Mouse (Mus musculus): ENCODE data around the gene Foxj3.
"Not testable (repeated sequence)": the region's sequence is repeated elsewhere in the genome, so short reads cannot be mapped to it uniquely, and the experiment has no call there.

The Foxj3 gene

GRCm38 (mm10) chr4:119572682-119573081 lies 35.9 kb downstream of the Foxj3 start:
- DNase-seq (ENCODE audit: low spot score in 2 of 2) = no peak

GRCm38 (mm10) chr4:119574504-119574903 lies 37.7 kb downstream of the Foxj3 start:
- no peak for DNase-seq (ENCODE audit: low spot score in 2 of 2)

- no peak for DNase-seq (ENCODE audit: low spot score in 2 of 2)
These were observed 38.7 kb downstream of the Foxj3 start for GRCm38 (mm10) chr4:119575459-119575858.

GRCm38 (mm10) chr4:119588037-119588436 lies 51.2 kb downstream of the Foxj3 start:
- no peak for DNase-seq (ENCODE audit: low spot score in 2 of 2)

- no peak for DNase-seq (ENCODE audit: low spot score in 2 of 2)
These were observed 52.6 kb downstream of the Foxj3 start for GRCm38 (mm10) chr4:119589423-119589822.

GRCm38 (mm10) chr4:119590027-119590426 lies 53.2 kb downstream of the Foxj3 start:
- DNase-seq (ENCODE audit: low spot score in 2 of 2) = no peak

GRCm38 (mm10) chr4:119592479-119592878 lies 55.7 kb downstream of the Foxj3 start:
- no peak for DNase-seq (ENCODE audit: low spot score in 2 of 2)

- DNase-seq (ENCODE audit: low spot score in 2 of 2) = no peak
These were observed 57.5 kb downstream of the Foxj3 start for GRCm38 (mm10) chr4:119594331-119594730.

- DNase-seq (ENCODE audit: low spot score in 2 of 2) = no peak
These were observed 62.8 kb downstream of the Foxj3 start for GRCm38 (mm10) chr4:119599605-119600004.

GRCm38 (mm10) chr4:119609488-119609887 lies 72.7 kb downstream of the Foxj3 start:
- no peak for DNase-seq (ENCODE audit: low spot score in 2 of 2)

GRCm38 (mm10) chr4:119614078-119614477 lies 77.3 kb downstream of the Foxj3 start:
- no peak for DNase-seq (ENCODE audit: low spot score in 2 of 2)

- DNase-seq (ENCODE audit: low spot score in 2 of 2) = no peak
These were observed 77.9 kb downstream of the Foxj3 start for GRCm38 (mm10) chr4:119614724-119615123.

GRCm38 (mm10) chr4:119626081-119626645 lies 89.4 kb downstream of the Foxj3 start:
- DNase-seq (ENCODE audit: low spot score in 2 of 2) = no peak

GRCm38 (mm10) chr4:119626876-119627275 lies 90.1 kb downstream of the Foxj3 start:
- no peak for DNase-seq (ENCODE audit: low spot score in 2 of 2)

GRCm38 (mm10) chr4:119627317-119627716 lies 90.5 kb downstream of the Foxj3 start:
- no peak for DNase-seq (ENCODE audit: low spot score in 2 of 2)

- DNase-seq (ENCODE audit: low spot score in 2 of 2) = not testable (repeated sequence)
These were observed 91.6 kb downstream of the Foxj3 start for GRCm38 (mm10) chr4:119628363-119628762.

- DNase-seq (ENCODE audit: low spot score in 2 of 2) = no peak
These were observed 94.5 kb downstream of the Foxj3 start for GRCm38 (mm10) chr4:119631115-119631919.

- no peak for DNase-seq (ENCODE audit: low spot score in 2 of 2)
These were observed 95.9 kb downstream of the Foxj3 start for GRCm38 (mm10) chr4:119632721-119633120.

- DNase-seq (ENCODE audit: low spot score in 2 of 2) = no peak
These were observed 96.5 kb downstream of the Foxj3 start for GRCm38 (mm10) chr4:119633342-119633741.

GRCm38 (mm10) chr4:119633948-119634347 lies 97.1 kb downstream of the Foxj3 start:
- no peak for DNase-seq (ENCODE audit: low spot score in 2 of 2)

- no peak for DNase-seq (ENCODE audit: low spot score in 2 of 2)
These were observed 98.3 kb downstream of the Foxj3 start for GRCm38 (mm10) chr4:119634908-119635660.

GRCm38 (mm10) chr4:119635686-119636085 lies 98.9 kb downstream of the Foxj3 start:
- peak in 1 of 2 experiments; percentile 54 for DNase-seq (ENCODE audit: low spot score in 2 of 2)

- DNase-seq (ENCODE audit: low spot score in 2 of 2) = peak in 1 of 2 experiments; percentile 54
These were observed 99.9 kb downstream of the Foxj3 start for GRCm38 (mm10) chr4:119636731-119637130.
